Mouse (Mus musculus) E14TG2a.4 (cell line): Measurements from ENCODE around the gene Dpep2nb.

ENCODE experiments used
- H3K27me3 ChIP-seq: 2 replicates; pipeline ENCODE4 v1.6.1; 2014; ENCODE audit warnings: low read length, control low read depth; ENCODE audit not compliant: insufficient read depth
- H3K36me3 ChIP-seq: 2 replicates; pipeline ENCODE4 v1.6.1; 2014; ENCODE audit warnings: low read length, control low read depth; ENCODE audit not compliant: insufficient read depth
- H3K4me1 ChIP-seq: replicated peaks from 2 replicates; pipeline ENCODE4 v1.6.1; 2014; ENCODE audit warnings: low read depth, low read length, control low read depth
- H3K4me3 ChIP-seq: replicated peaks from 2 replicates; pipeline ENCODE4 v1.5.1; 2014; ENCODE audit warnings: mild to moderate bottlenecking, low read length
- H3K9me3 ChIP-seq: 2 replicates; pipeline ENCODE4 v1.6.1; 2014; ENCODE audit warnings: low read length, control low read depth
- CTCF ChIP-seq: conservative IDR thresholded peaks from 2 replicates; pipeline ENCODE4 v1.5.1; 2014; ENCODE audit warnings: low read length
- NANOG ChIP-seq: IDR thresholded peaks from 2 replicates; pipeline ENCODE4 v1.6.1; 2014; ENCODE audit warnings: borderline replicate concordance, low read length, mixed read lengths
- POU5F1 ChIP-seq: IDR thresholded peaks from 2 replicates; pipeline ENCODE4 v1.6.1; 2014; ENCODE audit warnings: low read length, borderline replicate concordance

The Dpep2nb gene

GRCm38 (mm10) chr8:105971019-105971720, 34.6 kb downstream of the Dpep2nb start:
- H3K36me3 ChIP-seq: 0 out of 2 replicates have a peak, but pooled peaks cover 2% of the 10 kb centered on the region
- no peak overlapping the region for H3K4me3 ChIP-seq
- H3K4me1 ChIP-seq: peaks cover 84% of the 10 kb centered on the region
- TF ChIP-seq CTCF: no peak
- H3K27me3 ChIP-seq: 0 out of 2 replicates have a peak, but pooled peaks cover 2% of the 10 kb centered on the region
- no peaks in the 10 kb centered on the region for H3K9me3 ChIP-seq

- H3K36me3 ChIP-seq: no peaks in the 10 kb centered on the region
- H3K4me3 ChIP-seq: no peak overlapping the region
- no peaks in the 10 kb centered on the region for H3K9me3 ChIP-seq
- H3K4me1 ChIP-seq: peaks cover 82% of the 10 kb centered on the region
- no peak for TF ChIP-seq NANOG
- no peak for TF ChIP-seq POU5F1
- no peak for TF ChIP-seq CTCF
- H3K27me3 ChIP-seq: peaks cover 6% of the 10 kb centered on the region; the same call in 1 of the 2 replicates
Measured at GRCm38 (mm10) chr8:105969367-105969766, 36.4 kb downstream of the Dpep2nb start.

DNA sequence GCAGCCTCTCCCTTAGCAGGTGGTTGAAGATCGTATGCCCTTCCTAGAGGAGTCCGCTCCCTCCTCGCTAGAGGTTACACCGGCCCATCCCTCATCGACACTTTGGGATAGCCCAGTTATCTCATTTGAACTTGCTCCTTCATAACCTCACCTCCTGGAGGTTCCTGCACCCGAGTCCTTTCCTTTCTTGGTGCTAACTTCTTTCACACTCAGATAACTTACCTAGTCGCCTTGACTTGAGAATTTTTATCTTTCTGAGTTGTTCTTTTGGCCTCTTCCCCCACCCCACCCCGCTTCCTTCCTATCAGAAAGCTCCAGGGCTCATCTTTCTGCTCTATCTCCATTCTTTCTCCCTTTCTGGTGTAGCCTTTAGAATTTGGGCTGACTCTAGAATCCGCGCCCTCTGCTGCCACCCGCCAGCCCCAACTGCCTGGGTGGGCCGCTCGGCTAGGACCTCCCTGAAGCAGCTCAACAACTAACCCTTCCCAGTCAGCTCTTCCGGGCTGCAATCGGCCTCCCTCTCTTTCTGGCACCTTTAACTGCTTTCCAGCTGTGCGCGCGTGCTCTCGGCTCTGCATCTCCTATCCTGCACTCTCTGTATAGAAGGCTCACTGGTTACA, 39.0 kb downstream of the Dpep2nb start:
- no peaks in the 10 kb centered on the region for H3K9me3 ChIP-seq
- peaks cover 84% of the 10 kb centered on the region for H3K4me1 ChIP-seq
- peaks cover 6% of the 10 kb centered on the region; the same call in 1 of the 2 replicates for H3K27me3 ChIP-seq
- TF ChIP-seq NANOG (peak; percentile 69; the same call in 1 of the 2 replicates), CTCF (no peak), POU5F1 (no peak)
- H3K36me3 ChIP-seq: peaks cover 7% of the 10 kb centered on the region; the same call in 1 of the 2 replicates
- H3K4me3 ChIP-seq: peak overlapping the region; percentile 94

DNA sequence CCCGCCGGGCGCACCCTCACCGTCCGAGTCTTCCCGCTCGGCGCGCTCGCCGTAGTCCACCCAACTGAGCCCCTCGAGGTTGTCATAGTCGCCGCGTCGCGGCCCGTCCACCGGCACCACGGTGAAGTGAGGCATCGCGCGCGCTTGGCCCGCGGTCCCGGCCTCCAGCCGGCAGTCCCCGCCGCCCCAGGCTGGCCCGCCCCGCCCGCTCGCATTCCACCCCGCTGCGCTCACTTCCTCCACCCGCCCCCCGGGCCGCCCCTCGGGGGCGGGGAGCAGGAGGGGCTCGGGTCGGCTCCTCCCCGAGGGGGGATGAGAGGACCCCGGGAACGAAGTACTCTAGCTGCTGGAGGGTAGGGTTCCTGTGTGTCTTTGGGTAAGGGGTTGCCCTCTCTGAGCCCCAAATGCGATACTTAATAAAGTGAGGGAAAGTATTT, 39.9 kb downstream of the Dpep2nb start, which contains the start of gene Slc12a4:
Gene Slc12a4 (minus strand): TSS at position 193 of the 437 bp plus-strand sequence.
- Histone ChIP-seq H3K4me1 (peaks cover 85% of the 10 kb centered on the region), H3K27me3 (peaks cover 6% of the 10 kb centered on the region; the same call in 1 of the 2 replicates), H3K36me3 (peaks cover 7% of the 10 kb centered on the region; the same call in 1 of the 2 replicates), H3K4me3 (peak within 1 kb of the TSS; percentile 94), H3K9me3 (no peaks in the 10 kb centered on the region)
- TF ChIP-seq POU5F1: no peak
- no peak for TF ChIP-seq NANOG
- no peak for TF ChIP-seq CTCF

DNA sequence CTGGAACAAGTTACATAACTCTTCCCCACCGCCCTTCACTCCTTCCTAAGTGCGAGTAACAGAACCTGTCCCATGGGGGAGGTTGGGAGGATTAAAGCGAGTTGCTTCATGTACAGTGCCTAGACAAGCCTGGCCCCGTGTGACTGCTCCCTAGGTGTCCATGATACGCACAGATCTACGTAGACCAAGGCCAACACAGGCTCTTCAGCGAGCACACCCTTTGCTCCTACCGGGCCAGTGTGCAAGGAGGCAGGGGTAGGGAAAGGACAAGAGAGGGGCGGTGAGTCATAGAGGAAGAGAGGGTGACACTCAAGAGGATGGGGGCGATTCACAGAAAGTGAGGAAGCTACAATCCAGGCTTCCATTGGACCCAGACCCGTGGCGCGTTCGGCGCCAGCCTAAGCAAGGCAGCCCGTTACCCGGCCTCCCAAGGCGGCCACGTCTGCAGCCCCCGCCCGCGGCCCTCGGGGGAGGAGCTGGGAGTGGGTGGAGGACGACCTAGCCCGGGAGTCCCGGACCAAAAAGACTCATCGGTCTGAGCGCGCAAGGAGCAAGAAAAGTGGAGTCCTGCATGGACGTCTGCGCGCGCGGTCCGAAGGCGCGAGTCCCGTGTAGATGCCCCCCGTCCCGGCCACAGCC, 40.4 kb downstream of the Dpep2nb start:
- Histone ChIP-seq H3K36me3 (peaks cover 9% of the 10 kb centered on the region), H3K4me3 (peak overlapping the region; percentile 94), H3K27me3 (peaks cover 6% of the 10 kb centered on the region; the same call in 1 of the 2 replicates), H3K9me3 (no peaks in the 10 kb centered on the region), H3K4me1 (peaks cover 87% of the 10 kb centered on the region)
- no peak for TF ChIP-seq CTCF

DNA sequence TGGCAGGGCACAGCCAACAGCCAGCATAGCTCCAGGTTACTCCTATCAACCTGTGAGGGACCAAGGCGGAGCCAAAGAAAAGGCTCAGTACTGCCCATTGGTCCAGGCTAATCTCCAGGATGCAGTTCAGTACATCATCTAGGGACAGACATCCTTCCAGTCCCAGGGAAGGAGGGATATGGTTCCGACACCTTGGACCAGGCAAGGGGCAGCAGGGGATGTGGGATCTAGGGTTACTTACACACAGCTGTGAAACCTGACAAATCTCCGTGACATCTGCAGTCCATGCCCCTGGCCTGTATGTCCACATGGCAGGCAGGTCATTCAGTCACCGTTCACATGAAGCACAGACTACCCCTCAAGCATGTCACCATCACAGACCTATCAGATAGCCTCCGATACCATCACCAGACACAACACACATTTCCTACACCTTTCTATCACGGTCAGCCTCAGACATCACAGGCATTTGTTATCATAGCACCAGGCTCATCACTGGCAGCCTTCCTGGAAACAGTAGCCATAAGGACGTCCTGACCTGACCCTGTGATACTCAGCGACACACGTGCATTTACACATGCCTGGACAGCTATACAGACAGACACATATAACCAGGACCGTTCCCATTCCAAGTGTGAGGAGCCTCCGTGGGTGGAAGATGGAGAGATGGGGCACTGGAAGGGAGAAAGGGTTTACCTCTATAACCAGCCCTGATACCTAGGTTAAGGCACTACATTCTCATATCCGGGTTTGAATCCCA, 41.1 kb downstream of the Dpep2nb start:
- no peak for TF ChIP-seq CTCF
- Histone ChIP-seq H3K9me3 (no peaks in the 10 kb centered on the region), H3K4me3 (peak overlapping the region; percentile 94), H3K4me1 (peaks cover 89% of the 10 kb centered on the region), H3K36me3 (peaks cover 16% of the 10 kb centered on the region), H3K27me3 (peaks cover 6% of the 10 kb centered on the region; the same call in 1 of the 2 replicates)

DNA sequence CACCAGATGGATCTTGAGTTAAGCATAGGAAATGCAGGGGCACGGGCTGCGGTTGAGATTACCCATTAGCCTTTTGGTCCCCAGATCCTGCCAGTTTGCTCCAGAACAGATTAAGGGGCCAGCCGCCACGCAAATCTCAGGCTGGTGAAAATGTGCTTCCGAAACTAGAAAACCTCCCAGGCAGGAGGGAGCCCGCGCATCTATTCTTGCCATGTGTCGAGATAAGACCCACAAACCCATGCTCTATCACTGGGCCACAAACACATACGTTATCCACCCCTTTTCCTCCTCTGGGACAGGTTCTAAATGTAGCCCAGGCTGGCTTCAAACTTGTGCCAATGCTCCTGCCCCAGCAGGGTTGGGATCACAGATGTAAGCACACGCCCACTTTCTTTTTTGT, 44.2 kb downstream of the Dpep2nb start:
- Histone ChIP-seq H3K4me3 (peak overlapping the region; percentile 69), H3K9me3 (no peaks in the 10 kb centered on the region), H3K36me3 (peaks cover 46% of the 10 kb centered on the region), H3K27me3 (peaks cover 4% of the 10 kb centered on the region; the same call in 1 of the 2 replicates), H3K4me1 (peaks cover 73% of the 10 kb centered on the region)
- TF ChIP-seq POU5F1: no peak
- TF ChIP-seq NANOG: no peak
- TF ChIP-seq CTCF: no peak

- Histone ChIP-seq H3K4me3 (peak overlapping the region; percentile 69), H3K27me3 (peaks cover 4% of the 10 kb centered on the region; the same call in 1 of the 2 replicates), H3K9me3 (no peaks in the 10 kb centered on the region), H3K36me3 (peaks cover 50% of the 10 kb centered on the region), H3K4me1 (peaks cover 69% of the 10 kb centered on the region)
- TF ChIP-seq NANOG: no peak
Measured at GRCm38 (mm10) chr8:105961101-105961500, 44.7 kb downstream of the Dpep2nb start.
